Mouse (Mus musculus) embryonic facial prominence, embryonic 12.5 days (tissue): Measurements from ENCODE around the gene Ppard. TPM values are rescaled to one million over a fixed set of nuclear protein-coding genes. Genes with fewer than 3 reads are reported as not detected.

Experiments
- ATAC-seq: fragments of 200-750 bp; cut with Nextera tagmentation; 2 replicates; pipeline ENCODE4 v1.8.0; 2017; ENCODE audit not compliant: insufficient number of reproducible peaks, insufficient read depth, low FRiP score, low TSS enrichment
- H3K27ac ChIP-seq: fragments of 300-500 bp; sonication (generic); 2 replicates; pipeline ENCODE4 v1.5.1; 2016; ENCODE audit warnings: mild to moderate bottlenecking
- H3K27me3 ChIP-seq: fragments of 300-500 bp; sonication (generic); 2 replicates; pipeline ENCODE4 v1.6.1; 2016; ENCODE audit warnings: mild to moderate bottlenecking, moderate library complexity
- H3K36me3 ChIP-seq: fragments of 300-500 bp; sonication (generic); 2 replicates; pipeline ENCODE4 v1.6.1; 2016; ENCODE audit warnings: mild to moderate bottlenecking
- H3K4me1 ChIP-seq: fragments of 300-500 bp; sonication (generic); 2 replicates; pipeline ENCODE4 v1.6.1; 2016
- H3K4me2 ChIP-seq: fragments of 300-500 bp; sonication (generic); replicated peaks from 2 replicates; pipeline ENCODE4 v1.6.1; 2016; ENCODE audit warnings: mild to moderate bottlenecking, moderate library complexity
- H3K4me3 ChIP-seq: fragments of 300-500 bp; sonication (generic); 2 replicates; pipeline ENCODE4 v1.5.1; 2016; ENCODE audit warnings: mild to moderate bottlenecking
- H3K9ac ChIP-seq: fragments of 300-500 bp; sonication (generic); 2 replicates; pipeline ENCODE4 v1.6.1; 2016; ENCODE audit warnings: mild to moderate bottlenecking, moderate library complexity
- H3K9me3 ChIP-seq: fragments of 300-500 bp; sonication (generic); 2 replicates; pipeline ENCODE4 v1.6.1; 2016; ENCODE audit warnings: mild to moderate bottlenecking, moderate library complexity
- WGBS: fragments of 180-500 bp; shearing (Covaris S2); methylation state at CpG from one replicate; pipeline ENCODE4 v1.1.7; 2016; 5-methylcytosine and 5-hydroxymethylcytosine counted together
- polyA plus RNA-seq: library from polyadenylated mRNA; unstranded; fragments of >200 nt; fragmentation: Nextera tagmentation; extraction: Ambion mirVana; gene quantifications from 2 replicates; pipeline ENCODE4 v1.2.1, GENCODE M21; 2016

Gene Ppard
- polyA plus RNA-seq, 1 experiment from 2014 or later: 2.5 TPM

GRCm38 (mm10) chr17:28348211-28348610 is 115.7 kb downstream of the Ppard start:
- peak overlapping the region; percentile 93 for H3K4me3 ChIP-seq
- WGBS: 41% methylated on average over 6 of the region's 6 CpGs
- no peaks in the 10 kb centered on the region for H3K27me3 ChIP-seq
- no peaks in the 10 kb centered on the region for H3K36me3 ChIP-seq
- H3K9ac ChIP-seq: peak overlapping the region; percentile 95
- peaks cover 69% of the 10 kb centered on the region for H3K4me1 ChIP-seq
- H3K9me3 ChIP-seq: no peaks in the 10 kb centered on the region
- peak overlapping the region; percentile 87 for H3K4me2 ChIP-seq
- peak overlapping the region; percentile 41 for H3K27ac ChIP-seq
- ATAC-seq: no peak

GRCm38 (mm10) chr17:28349264-28349880 is 116.9 kb downstream of the Ppard start:
- H3K27ac ChIP-seq: peak overlapping the region; percentile 100
- no peaks in the 10 kb centered on the region for H3K27me3 ChIP-seq
- H3K9me3 ChIP-seq: no peaks in the 10 kb centered on the region
- H3K36me3 ChIP-seq: no peaks in the 10 kb centered on the region
- H3K4me3 ChIP-seq: peak overlapping the region; percentile 93
- ATAC-seq: no peak
- peak overlapping the region; percentile 95 for H3K9ac ChIP-seq
- peak overlapping the region; percentile 87 for H3K4me2 ChIP-seq
- H3K4me1 ChIP-seq: peaks cover 58% of the 10 kb centered on the region
- WGBS: 8% methylated on average over 13 of the region's 13 CpGs

GRCm38 (mm10) chr17:28349901-28350465 is 117.5 kb downstream of the Ppard start:
- H3K4me3 ChIP-seq: peak overlapping the region; percentile 93
- peak; percentile 5; the same call in 1 of the 2 replicates for ATAC-seq
- peak overlapping the region; percentile 95 for H3K9ac ChIP-seq
- peak overlapping the region; percentile 87 for H3K4me2 ChIP-seq
- H3K4me1 ChIP-seq: peaks cover 52% of the 10 kb centered on the region
- no peaks in the 10 kb centered on the region for H3K27me3 ChIP-seq
- under 1% methylated on average over 47 of the region's 54 CpGs for WGBS
- H3K27ac ChIP-seq: peak overlapping the region; percentile 100
- H3K36me3 ChIP-seq: no peaks in the 10 kb centered on the region
- no peaks in the 10 kb centered on the region for H3K9me3 ChIP-seq

GRCm38 (mm10) chr17:28350466-28351352 is 118.2 kb downstream of the Ppard start, which contains the start of gene Tead3:
Gene Tead3, minus strand, starts transcription at chr17:28350817.
- WGBS: under 1% methylated on average over 59 of the region's 73 CpGs
- H3K4me3 ChIP-seq: peak within 1 kb of the TSS; percentile 93

More at GRCm38 (mm10) chr17:28350466-28351352, 118.2 kb downstream of the Ppard start, which contains the start of gene Tead3:
- peak within 1 kb of the TSS; percentile 100 for H3K27ac ChIP-seq
- peaks cover 45% of the 10 kb centered on the region for H3K4me1 ChIP-seq
- H3K9ac ChIP-seq: peak within 1 kb of the TSS; percentile 95
- H3K9me3 ChIP-seq: no peaks in the 10 kb centered on the region
- H3K36me3 ChIP-seq: no peaks in the 10 kb centered on the region
- no peaks in the 10 kb centered on the region for H3K27me3 ChIP-seq
- peak within 1 kb of the TSS; percentile 87 for H3K4me2 ChIP-seq
- peak; percentile 79 for ATAC-seq

Other genes with a start within 250 kb of the Ppard start
- gene Tcp11, start 152.1 kb upstream of the Ppard start, polyA plus RNA-seq: 1.7 and 1.9 TPM in 2 replicates
- gene Scube3, start 90.6 kb upstream of the Ppard start, polyA plus RNA-seq: 10.8 TPM in 2 replicates
- 51.9 and 52.8 TPM in 2 replicates for gene Zfp523, start 55.6 kb upstream of the Ppard start, polyA plus RNA-seq
- gene Def6, start 24.9 kb upstream of the Ppard start, polyA plus RNA-seq: 9.0 and 9.2 TPM in 2 replicates
- gene Fance, start 80.8 kb downstream of the Ppard start, polyA plus RNA-seq: 37.0 and 38.4 TPM in 2 replicates
- 496 and 505 TPM in 2 replicates for gene Rpl10a, start 95.8 kb downstream of the Ppard start, polyA plus RNA-seq
- 14.1 and 17.9 TPM in 2 replicates for gene Tead3, start 118.1 kb downstream of the Ppard start, polyA plus RNA-seq
- 8.4 and 9.3 TPM in 2 replicates for gene Tulp1, start 132.5 kb downstream of the Ppard start, polyA plus RNA-seq